Mouse (Mus musculus): Measurements from ENCODE around the gene AI987944.

The AI987944 gene

DNA sequence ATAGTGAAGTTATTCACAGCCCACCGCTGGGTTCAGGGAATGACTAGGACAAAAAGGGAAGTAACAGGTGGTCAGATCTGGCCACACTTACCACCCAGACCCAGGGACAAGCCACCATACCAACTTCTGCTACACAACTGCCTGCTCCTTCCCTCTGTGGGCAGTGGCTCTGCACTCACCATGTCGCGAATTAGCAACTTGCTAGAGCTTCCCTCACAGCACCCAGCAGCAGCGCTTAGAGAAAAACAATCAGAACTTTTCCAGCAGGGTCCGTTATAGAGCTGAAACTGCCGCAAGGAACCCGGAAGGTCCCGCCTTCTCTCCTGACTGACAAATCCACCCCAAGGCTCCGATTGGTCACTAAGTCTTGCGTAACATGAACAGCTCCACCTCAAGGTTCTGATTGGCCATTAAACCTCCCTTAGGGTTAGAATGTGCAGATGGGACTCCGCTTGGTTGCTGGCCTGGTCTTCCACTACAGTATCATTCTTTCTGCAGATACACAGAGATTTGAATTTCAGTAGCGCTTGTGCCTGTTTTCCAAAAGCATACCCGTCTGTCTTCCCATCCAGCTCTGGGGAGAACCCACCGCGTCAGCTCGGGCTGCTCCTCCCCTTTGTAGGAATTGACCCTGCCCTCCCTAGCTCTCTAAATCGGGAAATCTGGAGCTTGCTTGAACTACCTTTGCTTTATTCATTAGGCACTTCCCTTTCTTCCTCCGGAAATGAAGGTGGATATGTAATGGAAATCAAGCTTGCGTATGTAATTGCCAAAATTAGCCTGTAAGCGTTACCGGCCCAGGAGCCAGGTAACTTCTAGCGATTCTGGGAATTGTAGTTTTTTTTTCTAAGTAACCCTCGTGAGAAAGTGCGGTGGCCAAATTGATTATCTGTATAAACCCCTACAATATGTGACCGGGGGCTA lies at the start of gene AI987944:
Gene AI987944 (minus strand): TSS at position 332 of the 924 bp plus-strand sequence.
- peak; percentile 57 to 72 for DNase-seq (ENCODE audit: low spot score in 2 of 2)

DNA sequence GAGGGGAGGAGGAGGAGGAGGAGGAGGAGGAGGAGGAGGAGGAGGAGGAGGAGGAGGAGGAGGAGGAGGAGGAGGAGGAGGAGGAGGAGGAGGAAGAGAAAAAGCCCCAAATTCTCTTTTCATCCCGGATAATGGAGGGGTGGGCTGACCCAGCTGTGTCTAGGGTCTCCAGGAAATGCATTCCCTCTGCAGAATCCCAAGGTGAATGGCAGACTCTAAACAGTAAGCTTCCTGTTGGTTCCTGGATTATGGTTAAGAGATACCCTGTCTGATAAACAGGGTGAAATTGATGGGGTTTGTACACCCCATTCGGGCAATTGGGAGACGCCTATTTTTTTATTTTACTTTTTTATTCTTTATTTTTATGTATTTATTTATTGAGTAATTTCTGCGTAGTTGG lies 951 bp upstream of the AI987944 start:
- no peak for DNase-seq (ENCODE audit: low spot score in 2 of 2)
